Mouse (Mus musculus): Measurements from ENCODE around the gene Zfp329.

DNA sequence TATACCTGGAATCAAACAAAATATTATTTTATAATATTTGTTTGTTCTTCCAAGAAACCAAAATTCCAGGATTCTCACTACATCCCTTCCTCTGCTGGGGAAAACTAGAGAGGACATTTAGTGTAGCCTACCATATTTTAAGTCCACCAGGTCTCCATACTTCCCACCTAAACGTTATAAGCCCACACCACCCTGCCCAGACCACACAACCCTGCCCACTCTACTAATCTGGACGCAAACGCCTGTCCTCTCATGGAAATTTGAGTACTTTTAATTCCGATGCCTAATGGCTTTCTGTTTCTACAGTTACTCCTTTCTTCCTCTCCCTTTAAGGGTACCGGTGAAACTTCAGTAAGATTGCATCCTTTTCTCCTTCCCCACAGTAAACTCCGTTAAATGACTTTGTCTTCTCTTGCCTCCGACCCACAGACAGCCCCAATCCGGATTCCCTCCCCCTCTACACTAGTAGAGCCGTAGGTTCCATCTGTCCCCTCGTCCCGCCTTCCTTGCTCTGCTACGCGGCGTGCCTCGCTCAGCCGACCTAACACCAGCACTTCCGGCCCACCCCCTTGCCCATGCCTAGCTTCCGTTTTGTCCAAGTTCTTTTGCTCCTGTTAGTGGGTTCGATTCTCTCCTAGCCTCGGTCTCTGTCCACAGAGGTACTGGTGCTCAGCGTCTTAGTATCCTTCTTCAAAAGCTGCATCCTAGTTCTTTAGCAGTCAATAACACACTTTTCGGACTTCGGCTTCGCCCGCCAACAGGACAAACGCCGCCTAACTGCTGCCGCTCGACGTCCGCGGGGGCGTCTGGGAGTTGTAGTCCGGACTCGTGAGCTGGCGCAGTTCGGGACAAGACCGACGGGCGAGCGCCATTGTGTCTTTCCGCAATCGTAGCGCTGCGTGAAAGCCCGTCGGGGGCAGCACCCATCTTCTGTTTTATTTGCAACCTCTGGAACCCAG is 15.8 kb upstream of the Zfp329 start, which contains the start of gene Zfp110:
- TF ChIP-seq TAL1 (IDR thresholded peaks at IDR 0.05; ENCODE audit: low read length) = no peak
- no peak for TF ChIP-seq GATA1 (IDR thresholded peaks at IDR 0.05; ENCODE audit: low read length)
